Mouse (Mus musculus): ENCODE results near the gene Myoz2. TPM values are rescaled to one million over a fixed set of nuclear protein-coding genes. Genes with fewer than 3 reads are reported as not detected.

Gene Myoz2
- polyA plus RNA-seq (2012; rRNA removed): not detected in 2 replicates

GRCm38 (mm10) chr3:123034752-123035151 is at the start of gene Myoz2:
Gene Myoz2 (minus strand): TSS chr3:123035015.
- Histone ChIP-seq H3K4me3 (ENCODE audit: extremely low read depth, insufficient read depth, insufficient read length) (no peak within 1 kb of the TSS), H3K27ac (ENCODE audit: insufficient read depth, low read length) (no peak within 1 kb of the TSS), H3K36me3 (ENCODE audit: control insufficient read depth, insufficient read depth, low read length) (no peaks in the 10 kb centered on the region), H3K4me1 (ENCODE audit: control insufficient read depth, insufficient read depth, insufficient read length) (no peaks in the 10 kb centered on the region), H3K27me3 (ENCODE audit: control insufficient read depth, insufficient read depth, low read length) (no peaks in the 10 kb centered on the region)
- WGBS: 89% methylated on average over 7 of the region's 7 CpGs
- DNase-seq (ENCODE audit: low read depth in 1 of 2, low spot score in 2 of 2): no peak
- no peak for TF ChIP-seq CTCF (IDR thresholded peaks at IDR 0.05; ENCODE audit: extremely low read depth, insufficient read depth, insufficient read length, insufficient replicate concordance)
- no peak for TF ChIP-seq POLR2A (IDR thresholded peaks at IDR 0.05; ENCODE audit: low read depth, low read length)

GRCm38 (mm10) chr3:123081665-123082064 is 46.9 kb upstream of the Myoz2 start:
- Histone ChIP-seq H3K36me3 (ENCODE audit: control insufficient read depth, insufficient read depth, low read length) (no peaks in the 10 kb centered on the region), H3K27me3 (ENCODE audit: control insufficient read depth, insufficient read depth, low read length) (no peaks in the 10 kb centered on the region), H3K4me3 (ENCODE audit: extremely low read depth, insufficient read depth, insufficient read length) (no peak overlapping the region), H3K27ac (ENCODE audit: insufficient read depth, low read length) (no peak overlapping the region), H3K4me1 (ENCODE audit: control insufficient read depth, insufficient read depth, insufficient read length) (no peaks in the 10 kb centered on the region)
- no peak for TF ChIP-seq POLR2A (IDR thresholded peaks at IDR 0.05; ENCODE audit: low read depth, low read length)
- TF ChIP-seq CTCF (IDR thresholded peaks at IDR 0.05; ENCODE audit: extremely low read depth, insufficient read depth, insufficient read length, insufficient replicate concordance): no peak
- no peak for DNase-seq (ENCODE audit: low read depth in 1 of 2, low spot score in 2 of 2)
- 90% methylated on average over 3 of the region's 3 CpGs for WGBS

- Histone ChIP-seq H3K27me3 (ENCODE audit: control insufficient read depth, insufficient read depth, low read length) (no peaks in the 10 kb centered on the region), H3K4me1 (ENCODE audit: control insufficient read depth, insufficient read depth, insufficient read length) (no peaks in the 10 kb centered on the region), H3K27ac (ENCODE audit: insufficient read depth, low read length) (no peak overlapping the region), H3K36me3 (ENCODE audit: control insufficient read depth, insufficient read depth, low read length) (no peaks in the 10 kb centered on the region), H3K4me3 (ENCODE audit: extremely low read depth, insufficient read depth, insufficient read length) (no peak overlapping the region)
- no peak for DNase-seq (ENCODE audit: low read depth in 1 of 2, low spot score in 2 of 2)
- 92% methylated on average over 7 of the region's 7 CpGs for whole genome bisulfite sequencing
- TF ChIP-seq CTCF (IDR thresholded peaks at IDR 0.05; ENCODE audit: extremely low read depth, insufficient read depth, insufficient read length, insufficient replicate concordance) (no peak), POLR2A (IDR thresholded peaks at IDR 0.05; ENCODE audit: low read depth, low read length) (no peak)
These were observed 46.1 kb upstream of the Myoz2 start for GRCm38 (mm10) chr3:123080943-123081342.

- no peaks in the 10 kb centered on the region for H3K36me3 ChIP-seq (ENCODE audit: control insufficient read depth, insufficient read depth, low read length)
- no peak overlapping the region for H3K4me3 ChIP-seq (ENCODE audit: extremely low read depth, insufficient read depth, insufficient read length)
- TF ChIP-seq CTCF (IDR thresholded peaks at IDR 0.05; ENCODE audit: extremely low read depth, insufficient read depth, insufficient read length, insufficient replicate concordance) (no peak), POLR2A (IDR thresholded peaks at IDR 0.05; ENCODE audit: low read depth, low read length) (no peak)
- H3K27ac ChIP-seq (ENCODE audit: insufficient read depth, low read length): no peak overlapping the region
- 91% methylated on average over 19 of the region's 19 CpGs for WGBS
- no peak for DNase-seq (ENCODE audit: low read depth in 1 of 2, low spot score in 2 of 2)
- H3K27me3 ChIP-seq (ENCODE audit: control insufficient read depth, insufficient read depth, low read length): no peaks in the 10 kb centered on the region
- no peaks in the 10 kb centered on the region for H3K4me1 ChIP-seq (ENCODE audit: control insufficient read depth, insufficient read depth, insufficient read length)
These were observed 45.4 kb upstream of the Myoz2 start for GRCm38 (mm10) chr3:123080017-123080725.

- TF ChIP-seq POLR2A (IDR thresholded peaks at IDR 0.05; ENCODE audit: low read depth, low read length) (no peak), CTCF (IDR thresholded peaks at IDR 0.05; ENCODE audit: extremely low read depth, insufficient read depth, insufficient read length, insufficient replicate concordance) (no peak)
- no peaks in the 10 kb centered on the region for H3K36me3 ChIP-seq (ENCODE audit: control insufficient read depth, insufficient read depth, low read length)
- no peak for DNase-seq (ENCODE audit: low read depth in 1 of 2, low spot score in 2 of 2)
- H3K4me1 ChIP-seq (ENCODE audit: control insufficient read depth, insufficient read depth, insufficient read length): no peaks in the 10 kb centered on the region
- no peaks in the 10 kb centered on the region for H3K27me3 ChIP-seq (ENCODE audit: control insufficient read depth, insufficient read depth, low read length)
- H3K4me3 ChIP-seq (ENCODE audit: extremely low read depth, insufficient read depth, insufficient read length): no peak overlapping the region
- WGBS: 98% methylated on average over 3 of the region's 3 CpGs
- H3K27ac ChIP-seq (ENCODE audit: insufficient read depth, low read length): no peak overlapping the region
These were observed 40.9 kb upstream of the Myoz2 start for GRCm38 (mm10) chr3:123075759-123076158.

GRCm38 (mm10) chr3:123075034-123075433 is 40.2 kb upstream of the Myoz2 start:
- no peaks in the 10 kb centered on the region for H3K27me3 ChIP-seq (ENCODE audit: control insufficient read depth, insufficient read depth, low read length)
- TF ChIP-seq CTCF (IDR thresholded peaks at IDR 0.05; ENCODE audit: extremely low read depth, insufficient read depth, insufficient read length, insufficient replicate concordance) (no peak), POLR2A (IDR thresholded peaks at IDR 0.05; ENCODE audit: low read depth, low read length) (no peak)
- H3K36me3 ChIP-seq (ENCODE audit: control insufficient read depth, insufficient read depth, low read length): no peaks in the 10 kb centered on the region
- no peak overlapping the region for H3K4me3 ChIP-seq (ENCODE audit: extremely low read depth, insufficient read depth, insufficient read length)
- no peaks in the 10 kb centered on the region for H3K4me1 ChIP-seq (ENCODE audit: control insufficient read depth, insufficient read depth, insufficient read length)
- no peak for DNase-seq (ENCODE audit: low read depth in 1 of 2, low spot score in 2 of 2)
- H3K27ac ChIP-seq (ENCODE audit: insufficient read depth, low read length): no peak overlapping the region

GRCm38 (mm10) chr3:123073351-123073750 is 38.5 kb upstream of the Myoz2 start:
- DNase-seq (ENCODE audit: low read depth in 1 of 2, low spot score in 2 of 2): no peak
- Histone ChIP-seq H3K27ac (ENCODE audit: insufficient read depth, low read length) (no peak overlapping the region), H3K4me1 (ENCODE audit: control insufficient read depth, insufficient read depth, insufficient read length) (no peaks in the 10 kb centered on the region), H3K27me3 (ENCODE audit: control insufficient read depth, insufficient read depth, low read length) (no peaks in the 10 kb centered on the region), H3K36me3 (ENCODE audit: control insufficient read depth, insufficient read depth, low read length) (no peaks in the 10 kb centered on the region), H3K4me3 (ENCODE audit: extremely low read depth, insufficient read depth, insufficient read length) (no peak overlapping the region)
- TF ChIP-seq CTCF (IDR thresholded peaks at IDR 0.05; ENCODE audit: extremely low read depth, insufficient read depth, insufficient read length, insufficient replicate concordance) (no peak), POLR2A (IDR thresholded peaks at IDR 0.05; ENCODE audit: low read depth, low read length) (no peak)

Measured in spleen, adult 2 months (tissue).